Mouse (Mus musculus) myocyte (in vitro differentiated cells): ENCODE measurements around the gene Traf4.

Source experiments
- E2F4 ChIP-seq: IDR thresholded peaks from one replicate; pipeline ENCODE4 v1.6.1; 2011; ENCODE audit warnings: mild to moderate bottlenecking, control low read depth, moderate library complexity; ENCODE audit not compliant: insufficient read depth
- POLR2A ChIP-seq: IDR thresholded peaks from one replicate; pipeline ENCODE4 v1.6.1; 2011; ENCODE audit warnings: low read depth, mild to moderate bottlenecking, control low read depth, moderate library complexity; ENCODE audit not compliant: insufficient read length

DNA sequence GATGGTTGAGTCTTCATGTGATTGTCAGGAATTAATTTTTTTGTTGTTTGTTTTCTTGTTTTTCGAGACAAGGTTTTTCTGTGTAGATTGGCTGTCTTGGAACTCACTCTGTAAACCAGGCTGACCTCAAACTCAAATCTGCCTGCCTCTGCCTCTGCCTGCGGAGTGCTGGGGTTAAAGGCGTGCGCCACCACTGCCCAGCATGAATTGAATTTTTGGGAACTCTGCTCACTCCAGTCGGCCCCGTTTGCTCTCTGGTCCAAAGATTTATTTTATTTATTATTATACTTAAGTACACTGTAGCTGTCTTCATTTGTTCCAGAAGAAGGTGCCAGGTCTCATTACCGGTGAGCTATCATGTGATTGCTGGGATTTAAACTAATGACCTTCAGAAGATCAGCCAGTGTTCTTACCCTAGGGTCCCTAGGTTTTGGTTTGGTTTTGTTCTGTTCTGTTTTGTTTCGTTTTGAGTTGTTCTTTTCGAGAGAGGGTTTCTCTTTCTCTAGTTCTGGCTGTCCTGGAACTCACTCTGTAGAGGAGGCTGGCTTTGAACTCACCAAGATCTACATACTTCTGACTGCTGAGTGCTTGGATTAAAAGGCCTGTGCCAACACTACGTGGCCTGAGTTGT is 18.6 kb upstream of the Traf4 start:
- no peak for TF ChIP-seq POLR2A
- TF ChIP-seq E2F4: no peak
